In the genomic region with DNA sequence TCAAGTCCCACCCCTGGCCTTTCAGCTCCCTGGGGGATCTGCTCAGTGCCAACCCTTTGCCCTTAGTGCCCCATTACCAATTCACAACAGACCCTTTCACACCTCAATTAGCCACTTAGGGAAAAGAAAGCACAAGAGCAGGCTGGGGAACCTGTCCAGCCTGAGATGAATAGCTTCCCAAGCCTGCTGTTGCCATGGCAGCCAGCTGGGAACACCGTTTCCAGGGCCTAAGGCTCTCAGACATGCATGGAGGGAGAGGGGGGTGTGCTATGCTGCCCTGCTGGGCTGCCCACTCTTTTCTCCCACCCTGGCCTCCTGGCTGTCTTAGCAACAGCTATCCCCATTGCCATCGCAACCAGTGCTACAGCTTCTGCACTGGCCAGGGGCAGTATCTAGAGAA, we compare ENCODE assay signal across 8 mouse cellular contexts. TPM values are rescaled to one million over a fixed set of nuclear protein-coding genes. Genes with fewer than 3 reads are reported as not detected.
DNase-seq lines count a peak whose midpoint lies in the region; ATAC-seq lines count a peak whose summit lies in the region.

No protein-coding gene starts in this region.

- H3K9me3 ChIP-seq in forebrain, embryonic 10.5 days: peaks cover 7% of the 10 kb centered on the region; the same call in 1 of the 2 replicates
- no peaks in the 10 kb centered on the region for H3K9me3 ChIP-seq in limb, embryonic 11.5 days (ENCODE audit: control insufficient read depth, low read length)
- no peaks in the 10 kb centered on the region for H3K9me3 ChIP-seq in heart, embryonic 10.5 days

- H3K9ac ChIP-seq in limb, embryonic 11.5 days (ENCODE audit: low read length): no peak overlapping the region

- no peak overlapping the region for H3K4me2 ChIP-seq in limb, embryonic 11.5 days (ENCODE audit: low read depth, severe bottlenecking)

- 8% methylated on average over 2 of the region's 2 CpGs for WGBS in forebrain, embryonic 10.5 days
- 13% methylated on average over 2 of the region's 2 CpGs for WGBS in limb, embryonic 11.5 days
- WGBS in heart, embryonic 10.5 days: 21% methylated on average over 2 of the region's 2 CpGs

- peak overlapping the region; percentile 20; the same call in 1 of the 2 replicates for H3K4me3 ChIP-seq in forebrain, embryonic 10.5 days
- no peak overlapping the region for H3K4me3 ChIP-seq in limb, embryonic 11.5 days (ENCODE audit: low read depth, low read length)
- H3K4me3 ChIP-seq in heart, embryonic 10.5 days: no peak overlapping the region

- peak; percentile 35 for DNase-seq in cerebellum, adult 9-11 months
- DNase-seq in cerebellum, adult 8-10 months: no peak
- DNase-seq in forebrain, embryonic 10.5 days (ENCODE audit: extremely low spot score, low spot score): peak; percentile 85
- peak; percentile 25 to 35 for DNase-seq in kidney, adult 8-10 months
- peak; percentile 72 for DNase-seq in limb, embryonic 11.5 days (ENCODE audit: low spot score)
- DNase-seq in right cerebral cortex, postnatal 4 days: peak; percentile 61
- DNase-seq in thymus, postnatal 10 days (ENCODE audit: low spot score in 2 of 2): no peak
- DNase-seq in heart, embryonic 10.5 days (ENCODE audit: low spot score): no peak

- peaks cover 60% of the 10 kb centered on the region for H3K27me3 ChIP-seq in forebrain, embryonic 10.5 days (ENCODE audit: poor library complexity, severe bottlenecking)
- H3K27me3 ChIP-seq in limb, embryonic 11.5 days (ENCODE audit: control insufficient read depth, insufficient read depth, low read length): no peaks in the 10 kb centered on the region
- H3K27me3 ChIP-seq in heart, embryonic 10.5 days (ENCODE audit: insufficient read depth, poor library complexity, severe bottlenecking): peaks cover 3% of the 10 kb centered on the region; the same call in 1 of the 2 replicates

- no peaks in the 10 kb centered on the region for H3K36me3 ChIP-seq in forebrain, embryonic 10.5 days (replicated peaks)
- no peaks in the 10 kb centered on the region for H3K36me3 ChIP-seq in limb, embryonic 11.5 days (ENCODE audit: control insufficient read depth, insufficient read depth, low read length)
- no peaks in the 10 kb centered on the region for H3K36me3 ChIP-seq in heart, embryonic 10.5 days

- H3K27ac ChIP-seq in forebrain, embryonic 10.5 days: peak overlapping the region; percentile 59
- no peak overlapping the region for H3K27ac ChIP-seq in limb, embryonic 11.5 days (replicated peaks; ENCODE audit: low read depth, low read length)
- H3K27ac ChIP-seq in heart, embryonic 10.5 days: no peak overlapping the region; the same call in 1 of the 2 replicates

- peaks cover 35% of the 10 kb centered on the region for H3K4me1 ChIP-seq in forebrain, embryonic 10.5 days
- peaks cover 3% of the 10 kb centered on the region; the same call in 1 of the 2 replicates for H3K4me1 ChIP-seq in limb, embryonic 11.5 days (ENCODE audit: control insufficient read depth, insufficient read depth, low read length)
- H3K4me1 ChIP-seq in heart, embryonic 10.5 days: peaks cover 5% of the 10 kb centered on the region

- peak; percentile 73 for ATAC-seq in limb, embryonic 11.5 days (ENCODE audit: insufficient number of reproducible peaks, low FRiP score, low TSS enrichment, low read depth)

RNA-seq across cellular contexts. Expression of a gene that starts 47.9 kb away (rescaled TPM):
- 146 and 150 TPM in 2 replicates for polyA plus RNA-seq in forebrain, embryonic 10.5 days (2016; fragmentation: Nextera tagmentation; extraction: Ambion mirVana)
- 116 and 121 TPM in 2 replicates for polyA plus RNA-seq in limb, embryonic 11.5 days (2014; fragmentation: Nextera tagmentation; extraction: Ambion mirVana)
- 51.2 and 66.7 TPM in 2 replicates for polyA plus RNA-seq in heart, embryonic 10.5 days (2016; fragmentation: Nextera tagmentation; extraction: Ambion mirVana)

Comparison
In these comparisons a context has a peak if more than half of its experiments do, and no peak if none do; other contexts are left out.
1. DNase-seq: peak in cerebellum, adult 9-11 months (single experiment), forebrain, embryonic 10.5 days (single experiment), kidney, adult 8-10 months (2 of 2), limb, embryonic 11.5 days (single experiment) and right cerebral cortex, postnatal 4 days (single experiment); none in cerebellum, adult 8-10 months (single experiment), thymus, postnatal 10 days (0 of 2) and heart, embryonic 10.5 days (single experiment).